Mouse (Mus musculus) liver, embryonic 13.5 days (tissue): ENCODE data around the gene Hmgb1. TPM values are rescaled to one million over a fixed set of nuclear protein-coding genes. Genes with fewer than 3 reads are reported as not detected.
A peak's percentile ranks its signal among the peaks of the same experiment; 100 is the strongest.

ENCODE experiments used
- ATAC-seq: fragments of 200-750 bp; cut with Nextera tagmentation; 2 replicates; pipeline ENCODE4 v1.8.0; 2017; ENCODE audit warnings: low read depth, mild to moderate bottlenecking, moderate number of reproducible peaks, moderate library complexity
- DNase-seq: peaks from one replicate; pipeline ENCODE4 v3.0.0; 2022
- H3K27ac ChIP-seq: fragments of 300-500 bp; sonication (generic); 2 replicates; pipeline ENCODE4 v1.5.1; 2015; ENCODE audit warnings: moderate library complexity, mild to moderate bottlenecking, inconsistent platforms
- H3K27me3 ChIP-seq: fragments of 300-500 bp; sonication (generic); 2 replicates; pipeline ENCODE4 v1.6.1; 2015; ENCODE audit warnings: mild to moderate bottlenecking, inconsistent platforms
- H3K36me3 ChIP-seq: fragments of 300-500 bp; sonication (generic); 2 replicates; pipeline ENCODE4 v1.6.1; 2015; ENCODE audit warnings: mild to moderate bottlenecking, inconsistent platforms
- H3K4me1 ChIP-seq: fragments of 300-500 bp; sonication (generic); replicated peaks from 2 replicates; pipeline ENCODE4 v1.6.1; 2015; ENCODE audit warnings: inconsistent platforms
- H3K4me2 ChIP-seq: fragments of 300-500 bp; sonication (generic); 2 replicates; pipeline ENCODE4 v1.6.1; 2015; ENCODE audit warnings: inconsistent platforms, mild to moderate bottlenecking, moderate library complexity
- H3K4me3 ChIP-seq: fragments of 300-500 bp; sonication (generic); replicated peaks from 2 replicates; pipeline ENCODE4 v1.5.1; 2015; ENCODE audit warnings: mild to moderate bottlenecking, inconsistent platforms
- H3K9ac ChIP-seq: fragments of 300-500 bp; sonication (generic); 2 replicates; pipeline ENCODE4 v1.6.1; 2015; ENCODE audit warnings: mild to moderate bottlenecking, inconsistent platforms
- H3K9me3 ChIP-seq: fragments of 300-500 bp; sonication (generic); replicated peaks from 2 replicates; pipeline ENCODE4 v1.6.1; 2016; ENCODE audit warnings: inconsistent platforms
- WGBS: fragments of 180-500 bp; shearing (Covaris S2); methylation state at CpG from one replicate; pipeline ENCODE4 v1.1.7; 2015; ENCODE audit not compliant: insufficient replicate concordance; 5-methylcytosine and 5-hydroxymethylcytosine counted together
- polyA plus RNA-seq: library from polyadenylated mRNA; unstranded; fragments of >200 nt; fragmentation: Nextera tagmentation; extraction: Ambion mirVana; gene quantifications from 2 replicates; pipeline ENCODE4 v1.2.1, GENCODE M21; 2015

Gene Hmgb1
- polyA plus RNA-seq, 1 experiment from 2014 or later, result 678 TPM

GRCm38 (mm10) chr5:149080466-149080865, 103.8 kb downstream of the Hmgb1 start:
- no peak overlapping the region for H3K27ac ChIP-seq
- WGBS, result 81% methylated on average over 8 of the region's 8 CpGs
- H3K9me3 ChIP-seq, result 0 out of 2 replicates have a peak, but pooled peaks cover 2% of the 10 kb centered on the region
- H3K4me1 ChIP-seq, result peaks cover 9% of the 10 kb centered on the region
- no peak for ATAC-seq
- H3K36me3 ChIP-seq, result no peaks in the 10 kb centered on the region
- H3K9ac ChIP-seq, result no peak overlapping the region
- no peak overlapping the region for H3K4me2 ChIP-seq
- DNase-seq, result no peak
- 0 out of 2 replicates have a peak, but pooled peaks cover 6% of the 10 kb centered on the region for H3K27me3 ChIP-seq
- no peak overlapping the region for H3K4me3 ChIP-seq

GRCm38 (mm10) chr5:149079758-149080150, 104.5 kb downstream of the Hmgb1 start:
- Histone ChIP-seq H3K4me1 (peaks cover 9% of the 10 kb centered on the region), H3K27me3 (0 out of 2 replicates have a peak, but pooled peaks cover 6% of the 10 kb centered on the region), H3K9me3 (peaks cover 4% of the 10 kb centered on the region; the same call in 1 of the 2 replicates), H3K27ac (no peak overlapping the region), H3K9ac (no peak overlapping the region), H3K36me3 (no peaks in the 10 kb centered on the region), H3K4me2 (peak overlapping the region; percentile 21), H3K4me3 (no peak overlapping the region)
- no peak for ATAC-seq
- no peak for DNase-seq
- 26% methylated on average over 7 of the region's 7 CpGs for WGBS

- DNase-seq (no peak), ATAC-seq (no peak)
- Histone ChIP-seq H3K36me3 (no peaks in the 10 kb centered on the region), H3K4me2 (peak overlapping the region; percentile 21), H3K9ac (no peak overlapping the region), H3K27me3 (0 out of 2 replicates have a peak, but pooled peaks cover 6% of the 10 kb centered on the region), H3K4me3 (no peak overlapping the region), H3K9me3 (peaks cover 4% of the 10 kb centered on the region; the same call in 1 of the 2 replicates), H3K4me1 (peaks cover 9% of the 10 kb centered on the region), H3K27ac (no peak overlapping the region)
- 25% methylated on average over 18 of the region's 18 CpGs for WGBS
Measured at GRCm38 (mm10) chr5:149079018-149079757, 105.1 kb downstream of the Hmgb1 start.

- no peak overlapping the region for H3K9ac ChIP-seq
- H3K4me2 ChIP-seq, result no peak overlapping the region
- peaks cover 9% of the 10 kb centered on the region for H3K4me1 ChIP-seq
- no peak overlapping the region for H3K27ac ChIP-seq
- H3K4me3 ChIP-seq, result no peak overlapping the region
- H3K9me3 ChIP-seq, result peaks cover 4% of the 10 kb centered on the region; the same call in 1 of the 2 replicates
- 0 out of 2 replicates have a peak, but pooled peaks cover 6% of the 10 kb centered on the region for H3K27me3 ChIP-seq
- ATAC-seq (no peak), DNase-seq (no peak)
- no peaks in the 10 kb centered on the region for H3K36me3 ChIP-seq
- WGBS, result 61% methylated on average over 8 of the region's 8 CpGs
Measured at GRCm38 (mm10) chr5:149077136-149077535, 107.2 kb downstream of the Hmgb1 start.

GRCm38 (mm10) chr5:149071546-149071945, 112.7 kb downstream of the Hmgb1 start:
- H3K9ac ChIP-seq, result no peak overlapping the region
- H3K4me3 ChIP-seq, result no peak overlapping the region
- H3K27me3 ChIP-seq, result no peaks in the 10 kb centered on the region
- ATAC-seq, result no peak
- H3K4me1 ChIP-seq, result peaks cover 14% of the 10 kb centered on the region
- H3K4me2 ChIP-seq, result no peak overlapping the region
- no peak for DNase-seq
- peaks cover 4% of the 10 kb centered on the region; the same call in 1 of the 2 replicates for H3K9me3 ChIP-seq
- H3K36me3 ChIP-seq, result no peaks in the 10 kb centered on the region
- 89% methylated on average over 5 of the region's 5 CpGs for WGBS
- H3K27ac ChIP-seq, result no peak overlapping the region

- Histone ChIP-seq H3K4me3 (peak overlapping the region; percentile 47; the same call in 1 of the 2 replicates), H3K36me3 (no peaks in the 10 kb centered on the region), H3K27ac (no peak overlapping the region), H3K4me2 (peak overlapping the region; percentile 73), H3K9me3 (no peaks in the 10 kb centered on the region), H3K27me3 (peaks cover 4% of the 10 kb centered on the region; the same call in 1 of the 2 replicates), H3K9ac (no peak overlapping the region), H3K4me1 (peaks cover 14% of the 10 kb centered on the region)
- 75% methylated on average over 10 of the region's 10 CpGs for WGBS
- ATAC-seq (no peak), DNase-seq (no peak)
Measured at GRCm38 (mm10) chr5:149068745-149069144, 115.5 kb downstream of the Hmgb1 start.

GRCm38 (mm10) chr5:149068247-149068740, 116.0 kb downstream of the Hmgb1 start:
- ATAC-seq (no peak), DNase-seq (no peak)
- Histone ChIP-seq H3K36me3 (no peaks in the 10 kb centered on the region), H3K9ac (peak overlapping the region; percentile 49), H3K4me2 (peak overlapping the region; percentile 73), H3K9me3 (no peaks in the 10 kb centered on the region), H3K27me3 (peaks cover 4% of the 10 kb centered on the region; the same call in 1 of the 2 replicates), H3K4me1 (peaks cover 14% of the 10 kb centered on the region), H3K4me3 (peak overlapping the region; percentile 47), H3K27ac (no peak overlapping the region)
- WGBS, result 19% methylated on average over 17 of the region's 17 CpGs

- no peaks in the 10 kb centered on the region for H3K36me3 ChIP-seq
- no peak overlapping the region for H3K27ac ChIP-seq
- H3K9me3 ChIP-seq, result no peaks in the 10 kb centered on the region
- peak overlapping the region; percentile 73 for H3K4me2 ChIP-seq
- 36% methylated on average over 8 of the region's 8 CpGs for WGBS
- peaks cover 4% of the 10 kb centered on the region; the same call in 1 of the 2 replicates for H3K27me3 ChIP-seq
- ATAC-seq (peak; percentile 73), DNase-seq (no peak)
- H3K4me3 ChIP-seq, result peak overlapping the region; percentile 47
- peaks cover 14% of the 10 kb centered on the region for H3K4me1 ChIP-seq
- H3K9ac ChIP-seq, result peak overlapping the region; percentile 49
Measured at GRCm38 (mm10) chr5:149067501-149067961, 116.8 kb downstream of the Hmgb1 start.

GRCm38 (mm10) chr5:149062833-149063232, 121.5 kb downstream of the Hmgb1 start:
- 84% methylated on average over 1 of the region's 1 CpGs for WGBS
- peaks cover 4% of the 10 kb centered on the region; the same call in 1 of the 2 replicates for H3K27me3 ChIP-seq
- H3K4me2 ChIP-seq, result no peak overlapping the region
- no peaks in the 10 kb centered on the region for H3K9me3 ChIP-seq
- no peak overlapping the region for H3K4me3 ChIP-seq
- H3K36me3 ChIP-seq, result no peaks in the 10 kb centered on the region
- peaks cover 6% of the 10 kb centered on the region for H3K4me1 ChIP-seq
- H3K27ac ChIP-seq, result no peak overlapping the region
- H3K9ac ChIP-seq, result no peak overlapping the region
- DNase-seq (no peak), ATAC-seq (no peak)

- no peaks in the 10 kb centered on the region for H3K27me3 ChIP-seq
- peak overlapping the region; percentile 96 for H3K4me2 ChIP-seq
- ATAC-seq (peak; percentile 64), DNase-seq (no peak)
- peaks cover 22% of the 10 kb centered on the region for H3K36me3 ChIP-seq
- peaks cover 26% of the 10 kb centered on the region for H3K4me1 ChIP-seq
- peak overlapping the region; percentile 91 for H3K27ac ChIP-seq
- H3K9me3 ChIP-seq, result no peaks in the 10 kb centered on the region
- peak overlapping the region; percentile 94 for H3K9ac ChIP-seq
- H3K4me3 ChIP-seq, result peak overlapping the region; percentile 91
- WGBS, result 5% methylated on average over 26 of the region's 34 CpGs
Measured at GRCm38 (mm10) chr5:149053352-149054168, 130.7 kb downstream of the Hmgb1 start.
